Mouse (Mus musculus) embryo, embryonic 11 days (tissue): ENCODE results near the gene U2surp.

Experiments
- DNase-seq: peaks from one replicate; pipeline ENCODE4 v3.0.0-alpha.2; 2015

U2surp gene

DNA sequence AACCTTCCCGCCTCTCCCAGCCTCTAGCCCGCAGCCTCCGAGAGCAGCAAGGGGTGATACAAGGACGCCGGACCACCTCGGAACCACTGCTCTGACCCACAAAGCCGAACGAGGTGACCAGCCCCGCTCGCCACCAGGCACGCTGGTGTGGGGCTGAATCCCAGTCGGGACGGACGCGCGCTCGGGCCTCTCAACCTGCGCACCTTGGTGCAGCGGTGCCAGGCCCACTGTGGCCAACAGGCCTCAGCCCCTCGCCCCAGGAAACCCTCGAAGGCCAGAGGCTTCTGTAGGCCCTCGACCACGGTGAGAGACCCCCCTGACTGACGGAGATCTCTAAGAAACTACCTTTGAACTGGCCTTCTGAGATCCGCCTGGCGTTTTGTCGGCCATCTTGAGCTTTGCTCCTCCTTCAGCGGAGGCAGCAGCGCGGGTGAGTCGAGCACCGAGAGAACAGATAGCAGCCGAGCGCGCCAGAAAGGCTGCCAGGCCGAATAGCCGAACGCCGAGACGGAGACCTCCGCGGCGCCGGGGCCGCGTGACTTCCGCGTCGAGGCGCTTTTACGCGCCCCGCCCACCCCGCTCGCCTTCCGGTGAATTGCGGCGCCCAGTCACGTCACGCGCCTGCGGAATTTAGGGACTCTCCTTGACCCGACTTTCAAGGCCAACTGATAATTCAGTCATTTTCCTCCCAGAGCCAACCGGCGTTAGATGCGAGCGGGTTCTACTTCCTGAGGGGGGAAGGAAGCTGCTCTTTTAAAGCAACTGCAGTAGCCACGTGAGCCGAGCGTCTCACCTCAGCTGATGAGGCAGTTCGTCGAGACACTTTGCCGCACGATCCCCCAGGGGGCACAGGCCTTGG lies at the start of gene U2surp:
TSS of gene U2surp (minus strand) at position 525 of the 859 bp plus-strand sequence.
- peak; percentile 100 for DNase-seq

- peak; percentile 51 for DNase-seq
Observed at GRCm38 (mm10) chr9:95559936-95560735, 48.3 kb upstream of the U2surp start.

DNA sequence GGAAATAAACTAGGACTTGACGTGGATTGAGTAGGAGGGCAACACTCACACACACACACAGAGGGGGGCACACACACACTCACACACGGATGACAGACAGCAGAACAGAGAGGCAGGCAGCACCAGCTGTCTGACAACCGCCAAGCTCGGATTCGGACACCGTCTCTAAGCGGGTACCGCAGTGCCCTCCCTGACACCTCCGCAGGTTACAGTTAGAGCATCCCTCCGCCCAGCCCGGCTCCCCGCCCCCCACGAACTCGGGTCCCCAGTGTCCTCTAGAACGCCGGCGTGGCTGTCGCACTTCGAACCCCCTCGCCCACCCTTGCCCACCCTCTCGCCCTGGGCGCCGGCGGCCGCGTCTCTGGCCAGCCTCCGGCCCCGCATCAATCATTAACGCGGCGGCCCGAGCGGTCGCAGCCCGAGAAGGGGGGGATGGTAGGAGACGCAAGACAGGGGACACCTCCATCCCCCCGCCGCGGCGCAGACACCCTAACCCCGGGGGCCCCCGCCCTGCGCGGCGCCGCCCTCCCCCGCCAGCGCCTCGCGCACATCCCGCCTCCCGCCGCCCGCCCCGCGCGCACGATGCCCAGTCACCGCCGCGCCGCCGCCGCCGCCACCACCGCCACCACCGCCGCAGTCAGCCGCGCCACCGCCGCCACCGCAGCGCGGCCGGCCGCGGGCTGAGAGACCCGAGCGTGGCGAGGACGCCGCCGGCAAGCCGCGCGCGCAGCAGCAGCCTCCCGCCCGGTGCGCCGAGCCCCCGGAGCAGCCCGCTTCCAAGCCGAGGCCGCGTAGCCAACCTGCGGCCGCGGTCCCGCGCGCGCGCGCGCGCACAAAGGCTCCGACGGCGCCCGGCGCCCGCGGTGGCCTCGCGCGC lies 47.5 kb upstream of the U2surp start, which contains the start of gene Paqr9:
TSS of gene Paqr9 (plus strand) at position 599 of the 877 bp plus-strand sequence.
- DNase-seq, result peak; percentile 70

GRCm38 (mm10) chr9:95558726-95559058 lies 46.9 kb upstream of the U2surp start:
- DNase-seq, result no peak

GRCm38 (mm10) chr9:95557722-95558121 lies 45.9 kb upstream of the U2surp start:
- no peak for DNase-seq

DNA sequence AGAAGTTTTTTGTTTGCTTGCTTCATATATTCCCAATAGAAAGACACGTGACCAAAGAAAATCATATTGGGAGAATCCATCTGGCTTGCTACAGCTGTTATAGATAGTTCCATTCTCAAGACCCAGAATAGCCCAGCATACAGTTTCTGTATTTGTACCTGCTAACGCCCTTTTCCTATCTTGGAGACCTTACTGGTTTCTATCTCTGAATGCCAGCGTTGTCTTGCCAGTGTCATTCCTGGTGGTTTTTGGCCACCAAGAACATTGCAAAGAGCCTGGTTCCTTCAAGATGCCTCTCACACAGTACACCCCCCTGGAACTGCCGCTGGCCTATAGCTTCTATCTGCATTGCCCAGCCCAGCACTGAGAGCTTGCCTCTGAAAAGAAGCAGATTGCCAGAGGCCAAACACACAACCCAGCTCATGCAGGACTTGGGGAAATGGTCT lies 44.3 kb upstream of the U2surp start:
- DNase-seq, result no peak

- no peak for DNase-seq
Observed at GRCm38 (mm10) chr9:95555233-95555740, 43.5 kb upstream of the U2surp start.

DNA sequence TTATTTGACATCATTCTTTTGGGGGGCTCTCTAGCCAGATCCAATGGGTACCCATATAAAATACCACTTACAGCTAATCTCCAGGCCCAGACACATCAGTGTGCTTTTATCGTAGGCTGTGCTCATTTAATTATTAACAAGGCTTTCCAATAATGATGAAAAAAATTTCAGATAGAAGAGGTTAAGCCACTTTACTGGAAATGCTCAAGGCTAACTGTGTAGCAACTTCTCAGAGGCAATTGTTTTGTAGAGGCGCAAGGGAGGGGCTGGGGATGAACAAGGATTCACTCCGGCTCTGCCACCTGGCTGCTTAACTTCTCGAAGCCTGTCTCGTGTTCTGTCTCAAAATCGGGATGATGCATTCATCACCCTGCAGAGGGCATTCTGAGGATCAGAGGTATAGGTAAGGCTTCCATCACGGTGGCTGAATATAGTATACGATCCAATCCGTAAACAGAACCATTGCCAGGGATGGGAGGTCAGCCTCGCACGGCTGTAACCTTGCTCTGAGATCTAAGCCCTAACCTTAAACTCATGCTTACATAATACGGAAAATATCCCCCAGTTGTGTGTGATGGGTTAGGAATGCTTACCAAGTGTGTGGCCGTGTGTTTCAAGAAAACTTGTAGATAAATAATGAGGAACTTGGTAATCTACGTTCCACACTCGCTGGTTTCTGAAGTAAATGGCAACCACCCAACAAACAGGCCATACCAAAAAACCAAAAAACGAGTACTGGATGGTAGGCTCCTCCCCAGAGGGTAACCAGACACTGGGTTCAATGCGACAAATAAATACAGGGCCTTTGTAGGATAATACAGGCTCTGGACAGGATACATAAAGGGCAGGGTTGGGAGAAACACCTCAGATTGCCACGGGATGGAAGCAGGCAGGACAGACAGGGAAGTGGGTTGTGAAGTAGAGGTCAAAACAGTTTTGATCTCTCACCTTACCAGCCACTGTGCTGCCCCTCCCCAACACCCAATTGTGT lies 42.7 kb upstream of the U2surp start:
- no peak for DNase-seq

GRCm38 (mm10) chr9:95552175-95552705 lies 40.4 kb upstream of the U2surp start:
- DNase-seq, result no peak

- no peak for DNase-seq
Observed at GRCm38 (mm10) chr9:95550856-95551774, 39.3 kb upstream of the U2surp start.

GRCm38 (mm10) chr9:95549626-95550411 lies 38.0 kb upstream of the U2surp start:
- DNase-seq, result no peak

- no peak for DNase-seq
Observed at GRCm38 (mm10) chr9:95546679-95547078, 34.9 kb upstream of the U2surp start.

DNA sequence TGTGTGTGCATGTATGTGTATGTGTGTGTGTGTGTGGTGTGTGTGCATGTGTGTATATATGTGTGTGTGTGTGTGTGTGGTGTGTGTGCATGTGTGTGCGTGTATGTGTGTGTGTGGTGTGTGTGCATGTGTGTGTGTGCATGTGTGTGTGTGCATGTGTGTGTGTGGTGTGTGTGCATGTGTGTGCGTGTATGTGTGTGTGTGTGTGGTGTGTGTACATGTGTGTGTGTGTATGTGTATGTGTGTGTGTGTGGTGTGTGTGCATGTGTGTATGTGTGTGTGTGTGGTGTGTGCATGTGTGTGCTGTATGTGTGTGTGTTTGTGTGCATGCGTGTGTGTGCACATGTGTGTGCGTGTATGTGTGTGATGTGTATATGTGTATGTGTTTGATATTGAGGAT lies 32.8 kb upstream of the U2surp start:
- DNase-seq, result no peak

DNA sequence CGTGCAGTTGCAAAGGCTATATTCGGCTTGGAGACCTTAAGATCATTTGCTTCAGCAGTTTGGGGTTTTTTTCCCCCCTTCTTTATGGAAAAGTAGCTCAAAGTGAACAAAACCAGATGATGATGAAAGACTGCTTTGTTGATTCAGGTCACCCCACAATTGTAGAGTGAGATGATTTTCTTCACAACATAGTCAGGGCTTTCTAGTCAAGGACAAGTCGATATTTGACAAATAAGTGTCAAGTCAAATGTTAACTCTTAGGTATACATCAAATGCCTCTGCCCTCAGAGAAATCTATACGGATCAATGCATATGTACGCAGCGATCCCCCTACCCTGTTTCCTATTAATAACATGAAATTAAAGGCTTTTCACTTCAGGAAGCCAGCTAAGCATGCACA lies 30.7 kb upstream of the U2surp start:
- DNase-seq, result no peak

GRCm38 (mm10) chr9:95541650-95542432 lies 30.0 kb upstream of the U2surp start:
- no peak for DNase-seq

- DNase-seq, result no peak
Observed at GRCm38 (mm10) chr9:95541208-95541607, 29.4 kb upstream of the U2surp start.

DNA sequence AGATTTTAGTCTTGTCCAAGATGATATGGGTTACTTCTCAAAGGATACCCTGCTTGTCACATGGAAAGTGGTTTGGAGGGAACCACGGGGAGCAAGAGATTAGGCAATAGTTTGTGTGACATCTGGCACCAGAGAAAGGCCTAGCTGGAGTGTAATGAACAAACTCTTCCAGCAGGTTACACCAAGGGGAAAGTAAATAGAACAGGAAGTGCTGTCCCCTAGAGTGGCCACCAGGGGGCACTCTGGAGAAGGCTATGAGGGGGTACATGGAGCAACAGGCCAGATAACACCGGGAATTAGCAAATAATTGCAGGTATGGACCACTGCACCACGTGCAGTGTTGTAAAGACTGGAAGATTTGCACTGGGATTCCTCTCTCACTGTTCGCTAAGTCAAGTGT lies 28.7 kb upstream of the U2surp start:
- DNase-seq, result peak; percentile 32

DNA sequence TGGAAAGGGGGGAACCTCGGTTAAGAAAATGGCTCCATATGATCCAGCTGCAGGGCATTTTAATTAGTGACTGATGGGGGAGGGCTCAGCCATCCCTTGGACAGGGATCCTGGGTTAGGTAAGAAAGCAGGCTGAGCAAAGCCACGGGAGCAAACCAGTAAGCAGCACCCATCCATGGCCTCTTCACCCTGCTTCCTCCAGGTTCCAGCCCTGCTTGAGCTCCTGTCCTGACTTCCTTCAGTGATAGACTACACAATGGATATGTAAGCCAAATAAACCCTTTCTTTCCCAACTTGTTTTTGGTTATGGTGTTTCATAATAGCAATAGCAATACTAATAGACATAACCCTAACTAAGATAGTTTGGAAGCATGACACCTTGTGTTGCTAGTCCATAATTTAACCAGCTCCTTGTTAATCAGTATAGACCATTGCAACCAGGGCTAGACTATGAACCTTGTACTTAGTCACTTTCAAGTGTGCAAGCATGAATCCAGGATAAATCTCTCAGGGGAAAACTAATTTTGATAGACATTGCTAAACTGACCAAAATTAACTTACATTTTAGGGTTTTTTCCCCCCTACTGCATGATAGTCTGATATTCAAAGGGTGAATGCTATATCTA lies 27.5 kb upstream of the U2surp start:
- no peak for DNase-seq
